Mouse (Mus musculus): Measurements from ENCODE around the gene Asphd2. TPM values are rescaled to one million over a fixed set of nuclear protein-coding genes. Genes with fewer than 3 reads are reported as not detected.

The Asphd2 gene
- total and polyA plus RNA-seq, 2 experiments from 2014 or later: 118 to 164 TPM

DNA sequence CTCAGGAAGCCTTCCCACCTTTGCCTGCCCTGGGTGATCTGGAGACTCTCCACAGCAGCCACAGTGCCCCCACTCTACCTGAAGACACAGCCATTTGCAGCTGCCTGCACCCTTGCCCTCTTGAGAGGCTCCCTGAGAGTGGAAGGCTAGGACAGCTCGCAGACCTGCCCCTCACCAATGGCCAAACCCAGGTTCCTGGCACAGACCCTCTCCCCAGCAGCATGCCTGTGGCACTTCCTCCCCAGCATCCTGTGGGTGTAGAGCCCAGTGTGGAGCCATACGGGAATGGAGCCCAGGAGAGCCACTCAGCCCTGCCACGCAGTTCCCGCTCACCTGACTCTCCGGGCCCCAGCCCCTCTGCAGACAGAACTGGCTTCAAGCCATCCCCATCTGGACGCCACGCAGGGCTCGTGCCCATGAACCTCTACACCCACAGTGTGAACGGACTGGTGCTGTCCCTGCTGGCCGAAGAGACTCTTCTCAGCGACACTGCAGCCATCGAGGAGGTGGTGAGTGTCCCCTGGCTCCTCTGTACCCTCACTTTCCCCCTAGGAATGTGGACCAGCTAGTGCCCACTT, 24.3 kb downstream of the Asphd2 start:
- ATAC-seq (no peak), DNase-seq (ENCODE audit: low spot score) (no peak)
- H3K9me3 ChIP-seq (ENCODE audit: low read length): no peaks in the 10 kb centered on the region
- 0 out of 2 replicates have a peak overlapping the region, but pooled peaks have one; percentile 7 for H3K9ac ChIP-seq (replicated peaks; ENCODE audit: low read length)
- 59% methylated on average over 12 of the region's 12 CpGs for WGBS
- peak overlapping the region; percentile 95 for H3K27ac ChIP-seq
- H3K36me3 ChIP-seq (ENCODE audit: insufficient read depth, low read length): peaks cover 25% of the 10 kb centered on the region
- TF ChIP-seq CTCF (IDR thresholded peaks at IDR 0.05; ENCODE audit: low read depth): no peak; the same call in 1 of the 2 replicates
- no peaks in the 10 kb centered on the region for H3K27me3 ChIP-seq (ENCODE audit: insufficient read depth, low read length)
- H3K4me3 ChIP-seq (ENCODE audit: low read length): no peak overlapping the region
- H3K4me1 ChIP-seq (ENCODE audit: insufficient read depth, low read length): peaks cover 41% of the 10 kb centered on the region
- no peak overlapping the region for H3K4me2 ChIP-seq (ENCODE audit: low read depth, low read length)

DNA sequence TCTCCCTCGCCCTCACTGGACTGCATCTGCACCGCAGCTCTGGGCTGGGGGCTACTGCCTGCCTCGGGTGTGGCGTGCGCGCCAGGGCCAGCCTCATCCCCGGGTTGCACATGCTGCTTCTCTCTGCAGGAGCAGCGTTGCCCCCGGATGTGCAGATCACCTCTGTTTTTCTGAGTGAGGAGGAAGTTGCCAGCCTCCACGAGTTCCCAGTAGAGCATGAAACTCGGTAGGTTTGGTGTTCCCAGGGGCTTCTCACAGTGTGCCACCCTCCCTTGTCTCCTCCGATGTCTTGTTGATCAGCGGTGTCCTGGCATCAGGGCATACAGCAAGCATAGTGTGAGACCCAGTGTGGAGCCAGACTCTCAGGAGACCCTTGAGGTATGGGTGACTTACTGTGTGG, 25.3 kb downstream of the Asphd2 start:
- H3K9ac ChIP-seq (replicated peaks; ENCODE audit: low read length): 0 out of 2 replicates have a peak overlapping the region, but pooled peaks have one; percentile 21
- peaks cover 41% of the 10 kb centered on the region for H3K4me1 ChIP-seq (ENCODE audit: insufficient read depth, low read length)
- H3K9me3 ChIP-seq (ENCODE audit: low read length): no peaks in the 10 kb centered on the region
- TF ChIP-seq CTCF (IDR thresholded peaks at IDR 0.05; ENCODE audit: low read depth): no peak
- no peak overlapping the region for H3K4me2 ChIP-seq (ENCODE audit: low read depth, low read length)
- H3K27me3 ChIP-seq (ENCODE audit: insufficient read depth, low read length): no peaks in the 10 kb centered on the region
- ATAC-seq (no peak), DNase-seq (ENCODE audit: low spot score) (no peak)
- peaks cover 15% of the 10 kb centered on the region; the same call in 1 of the 2 replicates for H3K36me3 ChIP-seq (ENCODE audit: insufficient read depth, low read length)
- 56% methylated on average over 13 of the region's 13 CpGs for WGBS
- H3K4me3 ChIP-seq (ENCODE audit: low read length): no peak overlapping the region
- peak overlapping the region; percentile 95 for H3K27ac ChIP-seq

- Histone ChIP-seq H3K36me3 (ENCODE audit: insufficient read depth, low read length) (peaks cover 14% of the 10 kb centered on the region; the same call in 1 of the 2 replicates), H3K4me3 (ENCODE audit: low read length) (no peak overlapping the region), H3K4me1 (ENCODE audit: insufficient read depth, low read length) (peaks cover 41% of the 10 kb centered on the region), H3K27ac (peak overlapping the region; percentile 95; the same call in 1 of the 2 replicates), H3K9me3 (ENCODE audit: low read length) (no peaks in the 10 kb centered on the region), H3K27me3 (ENCODE audit: insufficient read depth, low read length) (no peaks in the 10 kb centered on the region), H3K9ac (replicated peaks; ENCODE audit: low read length) (0 out of 2 replicates have a peak overlapping the region, but pooled peaks have one; percentile 21), H3K4me2 (ENCODE audit: low read depth, low read length) (no peak overlapping the region)
- ATAC-seq (peak; percentile 54), DNase-seq (ENCODE audit: low spot score) (peak; percentile 80)
- WGBS: 47% methylated on average over 10 of the region's 10 CpGs
- TF ChIP-seq CTCF (IDR thresholded peaks at IDR 0.05; ENCODE audit: low read depth): peak; percentile 19
These were observed 26.0 kb downstream of the Asphd2 start for GRCm38 (mm10) chr5:112368666-112369065.

- WGBS: 86% methylated on average over 12 of the region's 12 CpGs
- no peak for ATAC-seq
These were observed 26.7 kb downstream of the Asphd2 start for GRCm38 (mm10) chr5:112367929-112368328.

DNA sequence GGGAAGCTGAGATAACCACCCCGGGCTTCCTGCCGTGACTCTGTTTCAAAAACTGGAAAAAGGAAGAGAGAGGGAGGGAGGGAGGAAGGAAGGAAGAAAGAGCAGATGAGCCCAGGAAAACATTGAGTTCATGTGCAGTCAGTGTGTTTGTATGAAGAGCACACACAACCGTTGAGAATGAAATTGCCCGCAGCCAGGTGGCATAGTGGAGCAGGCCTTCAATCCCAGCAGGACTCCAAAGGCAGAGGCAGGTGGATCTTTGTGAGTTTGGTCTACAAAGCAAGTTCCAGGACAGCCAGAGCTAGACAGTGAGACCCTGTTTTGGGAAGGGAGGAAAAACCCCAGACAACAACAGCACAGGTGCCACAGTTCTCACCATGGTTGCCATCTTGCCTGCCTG, 27.3 kb downstream of the Asphd2 start:
- H3K4me1 ChIP-seq (ENCODE audit: insufficient read depth, low read length): peaks cover 32% of the 10 kb centered on the region
- no peak overlapping the region for H3K4me3 ChIP-seq (ENCODE audit: low read length)
- peaks cover 16% of the 10 kb centered on the region; the same call in 1 of the 2 replicates for H3K36me3 ChIP-seq (ENCODE audit: insufficient read depth, low read length)
- 91% methylated on average over 4 of the region's 4 CpGs for WGBS
- H3K9ac ChIP-seq (replicated peaks; ENCODE audit: low read length): no peak overlapping the region
- H3K27me3 ChIP-seq (ENCODE audit: insufficient read depth, low read length): no peaks in the 10 kb centered on the region
- ATAC-seq (no peak), DNase-seq (ENCODE audit: low spot score) (peak; percentile 24)
- no peak overlapping the region for H3K4me2 ChIP-seq (ENCODE audit: low read depth, low read length)
- TF ChIP-seq CTCF (IDR thresholded peaks at IDR 0.05; ENCODE audit: low read depth): peak; percentile 38
- no peak overlapping the region for H3K27ac ChIP-seq
- no peaks in the 10 kb centered on the region for H3K9me3 ChIP-seq (ENCODE audit: low read length)

More at GRCm38 (mm10) chr5:112367929-112368328, 26.7 kb downstream of the Asphd2 start:
- no peak overlapping the region for H3K4me3 ChIP-seq (ENCODE audit: low read length)
- no peak for TF ChIP-seq CTCF (IDR thresholded peaks at IDR 0.05; ENCODE audit: low read depth)
- H3K9ac ChIP-seq (replicated peaks; ENCODE audit: low read length): no peak overlapping the region
- no peaks in the 10 kb centered on the region for H3K9me3 ChIP-seq (ENCODE audit: low read length)
- H3K27me3 ChIP-seq (ENCODE audit: insufficient read depth, low read length): no peaks in the 10 kb centered on the region
- H3K27ac ChIP-seq: peak overlapping the region; percentile 20; the same call in 1 of the 2 replicates
- peaks cover 37% of the 10 kb centered on the region for H3K4me1 ChIP-seq (ENCODE audit: insufficient read depth, low read length)
- no peak for DNase-seq (ENCODE audit: low spot score)
- H3K36me3 ChIP-seq (ENCODE audit: insufficient read depth, low read length): peaks cover 16% of the 10 kb centered on the region; the same call in 1 of the 2 replicates
- no peak overlapping the region for H3K4me2 ChIP-seq (ENCODE audit: low read depth, low read length)

- peaks cover 19% of the 10 kb centered on the region; the same call in 1 of the 2 replicates for H3K36me3 ChIP-seq (ENCODE audit: insufficient read depth, low read length)
These were observed 27.8 kb downstream of the Asphd2 start for GRCm38 (mm10) chr5:112366879-112367278.

More at GRCm38 (mm10) chr5:112366879-112367278, 27.8 kb downstream of the Asphd2 start:
- ATAC-seq (no peak), DNase-seq (ENCODE audit: low spot score) (no peak)
- Histone ChIP-seq H3K9ac (replicated peaks; ENCODE audit: low read length) (no peak overlapping the region), H3K4me1 (ENCODE audit: insufficient read depth, low read length) (peaks cover 27% of the 10 kb centered on the region), H3K4me3 (ENCODE audit: low read length) (no peak overlapping the region), H3K27me3 (ENCODE audit: insufficient read depth, low read length) (no peaks in the 10 kb centered on the region), H3K4me2 (ENCODE audit: low read depth, low read length) (no peak overlapping the region), H3K9me3 (ENCODE audit: low read length) (0 out of 2 replicates have a peak, but pooled peaks cover 2% of the 10 kb centered on the region), H3K27ac (no peak overlapping the region)
- WGBS: 89% methylated on average over 6 of the region's 6 CpGs
- no peak for TF ChIP-seq CTCF (IDR thresholded peaks at IDR 0.05; ENCODE audit: low read depth)

All from hindbrain, postnatal 0 days (tissue).